Comparison of ENCODE assay signal across 17 mouse cellular contexts in genomic region chr16:31436085-31436484, GRCm38 (mm10). TPM values are rescaled to one million over a fixed set of nuclear protein-coding genes. Genes with fewer than 3 reads are reported as not detected.
DNase-seq lines count a peak whose midpoint lies in the region; ATAC-seq and TF ChIP-seq lines count a peak whose summit lies in the region.
"Had no signal": no experiment of that assay in that cellular context is flagged by ENCODE, and none has a peak within 500 bp of the region (broad histone marks: within the 10 kb centered on the region; RNA-seq: fewer than 3 reads in every experiment).

No protein-coding gene starts in this region.

- in situ Hi-C loops in ES-E14 (cut with MboI; ENCODE audit: low sequenced_read_pairs in 2 of 2, unreplicated experiment in 2 of 2): no loop called here

- no peak overlapping the region for H3K27ac ChIP-seq in forebrain, postnatal 0 days (ENCODE audit: low read depth, low read length)
- no peak overlapping the region for H3K27ac ChIP-seq in forebrain, embryonic 13.5 days
- no peak overlapping the region for H3K27ac ChIP-seq in limb, embryonic 11.5 days (replicated peaks; ENCODE audit: low read depth, low read length)
- H3K27ac ChIP-seq in limb, embryonic 10.5 days: no peak overlapping the region
- H3K27ac ChIP-seq in ES-E14 (ENCODE audit: insufficient read depth, low read depth, low read length, poor library complexity, severe bottlenecking): no peak overlapping the region
- H3K27ac ChIP-seq: heart, embryonic 15.5 days; hindbrain, embryonic 12.5 days; midbrain, embryonic 13.5 days had no signal

- no peaks in the 10 kb centered on the region for H3K27me3 ChIP-seq in forebrain, postnatal 0 days (ENCODE audit: insufficient read depth, low read length)
- no peaks in the 10 kb centered on the region for H3K27me3 ChIP-seq in forebrain, embryonic 13.5 days
- H3K27me3 ChIP-seq in limb, embryonic 11.5 days (ENCODE audit: control insufficient read depth, insufficient read depth, low read length): no peaks in the 10 kb centered on the region
- H3K27me3 ChIP-seq in limb, embryonic 10.5 days (ENCODE audit: low read depth, poor library complexity, severe bottlenecking): 0 out of 2 replicates have a peak, but pooled peaks cover 5% of the 10 kb centered on the region
- H3K27me3 ChIP-seq: heart, embryonic 15.5 days; hindbrain, embryonic 12.5 days; midbrain, embryonic 13.5 days had no signal

- peak; percentile 36 for DNase-seq in cerebellum, adult 11-12 months
- no peak for DNase-seq in cerebellum, postnatal 36 days
- DNase-seq in forebrain, postnatal 0 days: no peak
- DNase-seq in limb, embryonic 11.5 days (ENCODE audit: low spot score): peak; percentile 31
- no peak for DNase-seq in limb, embryonic 10.5 days (ENCODE audit: low spot score)
- no peak for DNase-seq in ES-E14 (ENCODE audit: low read depth, low spot score)
- no peak for DNase-seq in right cerebral cortex, postnatal 36 days (ENCODE audit: low spot score in 2 of 2)
- DNase-seq: heart, adult 18-20 months; kidney, postnatal 25 days; lung, adult 2 months; right cerebral cortex, adult 18-20 months; spleen, adult 18-20 months; thymus, adult 2 months had no signal

- H3K4me1 ChIP-seq in forebrain, postnatal 0 days (ENCODE audit: insufficient read depth): no peaks in the 10 kb centered on the region
- peaks cover 26% of the 10 kb centered on the region for H3K4me1 ChIP-seq in forebrain, embryonic 13.5 days
- no peaks in the 10 kb centered on the region for H3K4me1 ChIP-seq in limb, embryonic 11.5 days (ENCODE audit: control insufficient read depth, insufficient read depth, low read length)
- peaks cover 6% of the 10 kb centered on the region for H3K4me1 ChIP-seq in limb, embryonic 10.5 days
- H3K4me1 ChIP-seq in ES-E14 (ENCODE audit: control insufficient read depth in 2 of 2, insufficient read depth in 2 of 2, low read length in 2 of 2, poor library complexity in 1 of 2): peaks cover 3 to 10% of the 10 kb centered on the region in 2 experiments; a peak in 2 of 4 replicates

- H3K4me3 ChIP-seq in forebrain, postnatal 0 days (ENCODE audit: low read depth, low read length): no peak overlapping the region
- no peak overlapping the region for H3K4me3 ChIP-seq in forebrain, embryonic 13.5 days
- no peak overlapping the region for H3K4me3 ChIP-seq in limb, embryonic 11.5 days (ENCODE audit: low read depth, low read length)
- H3K4me3 ChIP-seq in limb, embryonic 10.5 days: no peak overlapping the region
- H3K4me3 ChIP-seq in ES-E14 (ENCODE audit: insufficient read depth in 1 of 2, low read depth in 1 of 2, low read length in 2 of 2, poor library complexity in 1 of 2, severe bottlenecking in 1 of 2): no peak overlapping the region
- H3K4me3 ChIP-seq: heart, embryonic 15.5 days; hindbrain, embryonic 12.5 days; midbrain, embryonic 13.5 days had no signal

- peaks cover 27% of the 10 kb centered on the region for H3K36me3 ChIP-seq in forebrain, postnatal 0 days (ENCODE audit: insufficient read depth)
- peaks cover 31% of the 10 kb centered on the region for H3K36me3 ChIP-seq in forebrain, embryonic 13.5 days (ENCODE audit: poor library complexity, severe bottlenecking)
- no peaks in the 10 kb centered on the region for H3K36me3 ChIP-seq in limb, embryonic 11.5 days (ENCODE audit: control insufficient read depth, insufficient read depth, low read length)
- H3K36me3 ChIP-seq in limb, embryonic 10.5 days: no peaks in the 10 kb centered on the region
- H3K36me3 ChIP-seq in ES-E14 (ENCODE audit: control insufficient read depth, insufficient read depth, low read length, poor library complexity, severe bottlenecking): no peaks in the 10 kb centered on the region
- H3K36me3 ChIP-seq: heart, embryonic 15.5 days had no signal

- no peak overlapping the region for H3K4me2 ChIP-seq in forebrain, postnatal 0 days (ENCODE audit: low read depth)
- H3K4me2 ChIP-seq in forebrain, embryonic 13.5 days: no peak overlapping the region
- no peak overlapping the region for H3K4me2 ChIP-seq in limb, embryonic 11.5 days (ENCODE audit: low read depth, severe bottlenecking)
- H3K4me2 ChIP-seq: heart, embryonic 15.5 days; hindbrain, embryonic 12.5 days; midbrain, embryonic 13.5 days had no signal

- no peaks in the 10 kb centered on the region for H3K9me3 ChIP-seq in forebrain, postnatal 0 days (ENCODE audit: low read length)
- H3K9me3 ChIP-seq in forebrain, embryonic 13.5 days (replicated peaks): no peaks in the 10 kb centered on the region; the same call in 1 of the 2 replicates
- H3K9me3 ChIP-seq in limb, embryonic 11.5 days (ENCODE audit: control insufficient read depth, low read length): no peaks in the 10 kb centered on the region
- H3K9me3 ChIP-seq in limb, embryonic 10.5 days (replicated peaks): no peaks in the 10 kb centered on the region
- no peaks in the 10 kb centered on the region for H3K9me3 ChIP-seq in ES-E14 (ENCODE audit: control insufficient read depth, insufficient read depth, low read depth, low read length)
- H3K9me3 ChIP-seq: heart, embryonic 15.5 days; hindbrain, embryonic 12.5 days had no signal

- WGBS in forebrain, postnatal 0 days: 59% methylated on average over 9 of the region's 9 CpGs
- 59% methylated on average over 9 of the region's 9 CpGs for WGBS in forebrain, embryonic 13.5 days
- 40% methylated on average over 9 of the region's 9 CpGs for WGBS in limb, embryonic 11.5 days
- WGBS in limb, embryonic 10.5 days: 43% methylated on average over 9 of the region's 9 CpGs

- ATAC-seq in forebrain, postnatal 0 days: no peak
- no peak for ATAC-seq in forebrain, embryonic 13.5 days
- no peak for ATAC-seq in limb, embryonic 11.5 days (ENCODE audit: insufficient number of reproducible peaks, low FRiP score, low TSS enrichment, low read depth)
- ATAC-seq: midbrain, embryonic 13.5 days had no signal

- peak; percentile 23; the same call in 1 of the 2 replicates for TF ChIP-seq CTCF in forebrain, postnatal 0 days (IDR thresholded peaks at IDR 0.05; ENCODE audit: low read depth)

- H3K9ac ChIP-seq in forebrain, postnatal 0 days: no peak overlapping the region
- H3K9ac ChIP-seq in forebrain, embryonic 13.5 days: no peak overlapping the region
- no peak overlapping the region for H3K9ac ChIP-seq in limb, embryonic 11.5 days (ENCODE audit: low read length)
- 0 out of 2 replicates have a peak overlapping the region, but pooled peaks have one; percentile 15 for H3K9ac ChIP-seq in ES-E14 (ENCODE audit: insufficient read depth, low read depth, low read length, poor library complexity, severe bottlenecking)
- H3K9ac ChIP-seq: heart, embryonic 15.5 days; hindbrain, embryonic 12.5 days; midbrain, embryonic 13.5 days had no signal

TF ChIP-seq in ES-E14, 5 proteins besides CTCF, POLR2A, EP300 and RAD21:
- TF ChIP-seq CHD2 (IDR thresholded peaks at IDR 0.05; ENCODE audit: low read depth, low read length) (no peak), ZNF384 (IDR thresholded peaks at IDR 0.05; ENCODE audit: low read depth, low read length) (no peak), ZC3H11A (IDR thresholded peaks at IDR 0.05; ENCODE audit: borderline replicate concordance, low read depth, low read length) (no peak), HCFC1 (IDR thresholded peaks at IDR 0.05; ENCODE audit: borderline replicate concordance, insufficient read depth, low read length) (no peak), MAFK (IDR thresholded peaks at IDR 0.05; ENCODE audit: insufficient read depth, low read depth, low read length) (no peak)

RNA-seq across cellular contexts. Expression of gene Bdh1, which starts 14.0 kb away (rescaled TPM):
- total RNA-seq in forebrain, postnatal 0 days (2014; rRNA removed): 96.1 and 111 TPM in 2 replicates
- 137 and 160 TPM in 2 replicates for polyA plus RNA-seq in forebrain, postnatal 0 days (2015; fragmentation: Nextera tagmentation; extraction: Ambion mirVana)
- polyA plus RNA-seq in forebrain, embryonic 13.5 days (2015; fragmentation: Nextera tagmentation; extraction: Ambion mirVana): 71.3 and 88.7 TPM in 2 replicates
- polyA plus RNA-seq in limb, embryonic 11.5 days (2014; fragmentation: Nextera tagmentation; extraction: Ambion mirVana): 12.3 and 14.9 TPM in 2 replicates
- polyA plus RNA-seq in limb, embryonic 10.5 days (2016; fragmentation: Nextera tagmentation; extraction: Ambion mirVana): 9.5 and 11.4 TPM in 2 replicates
- 12.0 and 17.1 TPM in 2 replicates for total RNA-seq in ES-E14 (2012; rRNA removed)

Comparison
In these comparisons a context has a peak if more than half of its experiments do, and no peak if none do; other contexts are left out.
1. DNase-seq: peak in cerebellum, adult 11-12 months (single experiment) and limb, embryonic 11.5 days (single experiment); none in cerebellum, postnatal 36 days (0 of 2), forebrain, postnatal 0 days (single experiment), limb, embryonic 10.5 days (single experiment), ES-E14 (single experiment) and right cerebral cortex, postnatal 36 days (0 of 2).